Mouse (Mus musculus) retina, adult 2 months (tissue): ENCODE results near the gene Rab34.

Experiments used
- DNase-seq: peaks from one replicate; pipeline ENCODE4 v3.0.0-alpha.2; 2012; ENCODE audit warnings: low read depth, low spot score

Rab34 gene

GRCm38 (mm10) chr11:78213086-78213817 is 25.0 kb downstream of the Rab34 start:
- no peak for DNase-seq

- no peak for DNase-seq
These were observed 27.6 kb downstream of the Rab34 start for GRCm38 (mm10) chr11:78215709-78216317.

DNA sequence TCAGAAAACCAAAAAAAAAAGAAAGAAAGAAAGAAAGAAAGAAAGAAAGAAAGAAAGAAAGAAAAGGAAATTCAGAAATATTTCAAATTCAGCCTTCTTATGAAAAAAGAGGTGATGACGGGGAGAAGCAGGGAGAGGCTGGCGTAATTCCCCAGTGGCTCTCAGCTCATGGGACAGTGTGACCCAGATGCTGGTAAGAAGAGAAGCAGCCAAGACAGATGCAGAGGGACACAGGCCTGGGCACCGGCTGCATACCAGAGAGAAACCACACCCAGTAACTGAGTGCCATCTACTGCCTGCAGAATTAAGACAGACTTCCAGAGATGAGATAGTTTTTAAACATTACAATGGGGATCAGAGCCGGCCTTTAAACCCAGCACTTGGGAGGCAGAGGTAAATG is 35.4 kb downstream of the Rab34 start:
- DNase-seq, result no peak

GRCm38 (mm10) chr11:78231518-78231917 is 43.3 kb downstream of the Rab34 start:
- no peak for DNase-seq

DNA sequence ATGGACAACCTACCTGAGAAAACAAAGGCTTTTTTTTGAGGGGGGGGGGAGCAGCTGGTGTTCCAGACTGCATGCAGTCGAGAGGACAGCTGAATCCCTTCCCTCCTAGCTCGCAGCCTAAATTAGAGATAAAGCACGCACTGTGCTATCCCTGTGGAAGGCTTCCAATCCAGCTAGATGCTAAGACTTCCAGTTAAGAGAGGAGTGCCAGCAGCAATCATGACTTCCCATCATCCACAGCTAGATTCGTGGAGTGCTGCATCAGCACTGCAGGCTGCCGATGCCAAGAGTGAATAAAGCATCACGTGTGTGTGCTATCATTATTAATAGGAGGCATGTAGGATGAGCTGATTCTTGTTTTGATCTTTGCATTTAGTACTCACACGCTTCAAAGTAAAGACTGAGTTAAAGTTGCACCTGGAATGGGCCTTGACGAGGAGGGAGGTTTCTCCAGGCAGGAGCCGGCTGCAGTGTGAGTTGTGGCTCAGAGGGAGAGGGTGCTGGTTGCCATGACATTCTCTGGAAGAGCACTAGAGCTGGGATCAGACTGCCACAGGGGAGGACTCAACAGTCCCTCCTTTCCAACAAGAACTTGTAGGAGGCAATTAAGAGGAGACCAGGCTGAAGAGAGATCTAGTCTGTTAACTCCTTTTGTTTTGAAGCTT is 52.1 kb downstream of the Rab34 start:
- no peak for DNase-seq
